In genomic region chr9:29654885-29655284, GRCm38 (mm10) we compare ENCODE assay signal across 8 mouse cellular contexts.
DNase-seq lines count a peak whose midpoint lies in the region; ATAC-seq and TF ChIP-seq lines count a peak whose summit lies in the region.

No protein-coding gene starts in this region.

- ATAC-seq in hindbrain, embryonic 14.5 days (ENCODE audit: low FRiP score), result no peak
- no peak for ATAC-seq in hindbrain, embryonic 12.5 days (ENCODE audit: low FRiP score)

- no peak overlapping the region for H3K4me3 ChIP-seq in hindbrain, embryonic 14.5 days (replicated peaks; ENCODE audit: low read length)
- no peak overlapping the region for H3K4me3 ChIP-seq in hindbrain, embryonic 12.5 days
- no peak overlapping the region for H3K4me3 ChIP-seq in E14TG2a.4 (replicated peaks; ENCODE audit: low read length)
- H3K4me3 ChIP-seq in embryonic facial prominence, embryonic 10.5 days, result no peak overlapping the region
- H3K4me3 ChIP-seq in testis, adult 2 months (ENCODE audit: control insufficient read depth, low read depth, low read length), result no peak overlapping the region

- no peaks in the 10 kb centered on the region for H3K9me3 ChIP-seq in hindbrain, embryonic 14.5 days (ENCODE audit: control insufficient read depth, low read length)
- H3K9me3 ChIP-seq in hindbrain, embryonic 12.5 days (replicated peaks), result no peaks in the 10 kb centered on the region
- no peaks in the 10 kb centered on the region for H3K9me3 ChIP-seq in E14TG2a.4 (ENCODE audit: low read length)
- H3K9me3 ChIP-seq in embryonic facial prominence, embryonic 10.5 days, result no peaks in the 10 kb centered on the region

- no peak overlapping the region for H3K27ac ChIP-seq in hindbrain, embryonic 14.5 days
- H3K27ac ChIP-seq in hindbrain, embryonic 12.5 days, result no peak overlapping the region
- H3K27ac ChIP-seq in embryonic facial prominence, embryonic 10.5 days (replicated peaks), result no peak overlapping the region
- no peak overlapping the region for H3K27ac ChIP-seq in testis, adult 2 months (ENCODE audit: control insufficient read depth, insufficient read depth, low read depth, low read length)

- peak; percentile 97 for TF ChIP-seq CTCF in E14TG2a.4 (conservative IDR thresholded peaks at IDR 0.05; ENCODE audit: low read length)
- TF ChIP-seq CTCF in testis, adult 2 months (IDR thresholded peaks at IDR 0.05; ENCODE audit: control insufficient read depth, insufficient read depth, insufficient replicate concordance, low read depth, low read length), result peak; percentile 89

- H3K4me1 ChIP-seq in hindbrain, embryonic 14.5 days (replicated peaks; ENCODE audit: control insufficient read depth, insufficient read depth, low read length), result no peaks in the 10 kb centered on the region
- peaks cover 22% of the 10 kb centered on the region for H3K4me1 ChIP-seq in hindbrain, embryonic 12.5 days
- H3K4me1 ChIP-seq in E14TG2a.4 (replicated peaks; ENCODE audit: low read depth, low read length), result peaks cover 86% of the 10 kb centered on the region
- H3K4me1 ChIP-seq in embryonic facial prominence, embryonic 10.5 days, result peaks cover 20% of the 10 kb centered on the region; the same call in 1 of the 2 replicates
- peaks cover 11% of the 10 kb centered on the region for H3K4me1 ChIP-seq in testis, adult 2 months (ENCODE audit: control insufficient read depth, insufficient read depth, low read length)

- no peaks in the 10 kb centered on the region for H3K27me3 ChIP-seq in hindbrain, embryonic 14.5 days (ENCODE audit: control insufficient read depth, insufficient read depth, low read length)
- peaks cover 6% of the 10 kb centered on the region; the same call in 1 of the 2 replicates for H3K27me3 ChIP-seq in hindbrain, embryonic 12.5 days
- peaks cover 19% of the 10 kb centered on the region for H3K27me3 ChIP-seq in E14TG2a.4 (ENCODE audit: insufficient read depth, low read length)
- H3K27me3 ChIP-seq in embryonic facial prominence, embryonic 10.5 days (replicated peaks; ENCODE audit: low read depth, poor library complexity, severe bottlenecking), result peaks cover 7% of the 10 kb centered on the region
- no peaks in the 10 kb centered on the region for H3K27me3 ChIP-seq in testis, adult 2 months (ENCODE audit: control insufficient read depth, insufficient read depth, low read length)

- no peak for TF ChIP-seq POLR2A in testis, adult 2 months (IDR thresholded peaks at IDR 0.05; ENCODE audit: control insufficient read depth, low read depth, low read length)

- H3K36me3 ChIP-seq in hindbrain, embryonic 14.5 days (replicated peaks; ENCODE audit: control insufficient read depth, insufficient read depth), result no peaks in the 10 kb centered on the region
- no peaks in the 10 kb centered on the region for H3K36me3 ChIP-seq in hindbrain, embryonic 12.5 days
- H3K36me3 ChIP-seq in E14TG2a.4 (ENCODE audit: insufficient read depth, low read length), result no peaks in the 10 kb centered on the region
- H3K36me3 ChIP-seq in embryonic facial prominence, embryonic 10.5 days (replicated peaks), result no peaks in the 10 kb centered on the region
- no peaks in the 10 kb centered on the region for H3K36me3 ChIP-seq in testis, adult 2 months (ENCODE audit: control insufficient read depth, insufficient read depth, low read length)

- peak; percentile 70 for DNase-seq in hindbrain, embryonic 14.5 days (ENCODE audit: low spot score)
- peak; percentile 80 for DNase-seq in ZHBTc4 (ENCODE audit: low read depth, low spot score)
- DNase-seq in embryonic facial prominence, embryonic 10.5 days (ENCODE audit: low spot score), result peak; percentile 65
- DNase-seq in lung, postnatal 10 days, result peak; percentile 37
- DNase-seq in urinary bladder, postnatal 10 days (ENCODE audit: low spot score), result no peak

- no peak overlapping the region for H3K9ac ChIP-seq in hindbrain, embryonic 14.5 days
- H3K9ac ChIP-seq in hindbrain, embryonic 12.5 days, result no peak overlapping the region

- 15% methylated on average over 6 of the region's 6 CpGs for WGBS in hindbrain, embryonic 14.5 days
- WGBS in hindbrain, embryonic 12.5 days, result 15% methylated on average over 6 of the region's 6 CpGs
- 15% methylated on average over 6 of the region's 6 CpGs for WGBS in embryonic facial prominence, embryonic 10.5 days

- no peak overlapping the region for H3K4me2 ChIP-seq in hindbrain, embryonic 14.5 days (replicated peaks)
- no peak overlapping the region for H3K4me2 ChIP-seq in hindbrain, embryonic 12.5 days (replicated peaks)
